Mouse (Mus musculus): ENCODE data around the gene Man2a2. TPM values are rescaled to one million over a fixed set of nuclear protein-coding genes. Genes with fewer than 3 reads are reported as not detected.

The Man2a2 gene
- total and polyA plus RNA-seq, 3 experiments, result 55.7 to 75.8 (median 58.7) TPM

DNA sequence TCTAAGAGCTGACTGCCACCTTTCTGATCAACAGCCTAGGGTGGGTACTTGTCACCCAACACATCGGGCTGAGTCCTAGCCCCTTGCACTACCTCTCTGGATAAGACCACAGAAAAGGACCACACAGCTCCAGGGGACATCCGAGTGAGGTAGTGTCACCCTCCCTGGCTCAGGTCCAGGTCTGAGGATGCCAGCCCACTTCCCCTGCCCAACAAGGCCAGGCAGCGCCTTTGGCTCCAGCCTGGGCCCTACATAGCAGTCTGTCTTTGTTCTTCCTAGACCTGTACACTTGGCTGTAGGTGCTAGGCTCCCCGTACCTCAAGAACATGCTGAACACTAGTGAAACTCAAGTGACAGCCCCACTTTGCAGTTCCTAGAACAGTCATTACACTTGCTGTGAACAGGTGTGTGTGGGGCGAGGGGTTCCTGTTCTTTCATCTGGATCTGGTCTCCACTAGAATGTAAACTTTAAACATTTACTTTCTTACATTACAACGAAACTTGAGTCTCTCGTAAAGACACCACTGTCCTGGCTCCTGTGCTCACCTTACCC lies 43.2 kb upstream of the Man2a2 start:
- Histone ChIP-seq H3K4me1 (ENCODE audit: control insufficient read depth, insufficient read depth, low read length) (peaks cover 6% of the 10 kb centered on the region), H3K79me2 (replicated peaks; ENCODE audit: control insufficient read depth, insufficient read depth, low read length) (no peaks in the 10 kb centered on the region), H3K4me3 (no peak overlapping the region), H3K9ac (ENCODE audit: low read depth, low read length) (no peak overlapping the region), H3K27me3 (ENCODE audit: control insufficient read depth, insufficient read depth, low read length) (no peaks in the 10 kb centered on the region), H3K36me3 (ENCODE audit: control insufficient read depth, insufficient read depth, low read length) (no peaks in the 10 kb centered on the region), H3K27ac (no peak overlapping the region)
- intact Hi-C loops (cut with DNase I), result no loop called here
- no peak for DNase-seq
- WGBS, result 77% methylated on average over 7 of the region's 7 CpGs
- TF ChIP-seq EP300 (IDR thresholded peaks at IDR 0.05; ENCODE audit: insufficient read depth, low read depth, low read length) (no peak), POLR2A (IDR thresholded peaks at IDR 0.05; ENCODE audit: insufficient read depth, low read depth, low read length) (no peak), CTCF (IDR thresholded peaks at IDR 0.05) (no peak)

GRCm38 (mm10) chr7:80413512-80414302 lies 42.5 kb upstream of the Man2a2 start:
- Histone ChIP-seq H3K27me3 (ENCODE audit: control insufficient read depth, insufficient read depth, low read length) (no peaks in the 10 kb centered on the region), H3K36me3 (ENCODE audit: control insufficient read depth, insufficient read depth, low read length) (no peaks in the 10 kb centered on the region), H3K9ac (ENCODE audit: low read depth, low read length) (no peak overlapping the region), H3K79me2 (replicated peaks; ENCODE audit: control insufficient read depth, insufficient read depth, low read length) (no peaks in the 10 kb centered on the region), H3K27ac (no peak overlapping the region), H3K4me1 (ENCODE audit: control insufficient read depth, insufficient read depth, low read length) (peaks cover 6% of the 10 kb centered on the region), H3K4me3 (no peak overlapping the region)
- 77% methylated on average over 9 of the region's 9 CpGs for WGBS
- TF ChIP-seq EP300 (IDR thresholded peaks at IDR 0.05; ENCODE audit: insufficient read depth, low read depth, low read length) (0 out of 2 replicates have a peak, but pooled peaks have one; percentile 5), POLR2A (IDR thresholded peaks at IDR 0.05; ENCODE audit: insufficient read depth, low read depth, low read length) (no peak)
- no peak for DNase-seq
- intact Hi-C loops (cut with DNase I), result no loop called here

DNA sequence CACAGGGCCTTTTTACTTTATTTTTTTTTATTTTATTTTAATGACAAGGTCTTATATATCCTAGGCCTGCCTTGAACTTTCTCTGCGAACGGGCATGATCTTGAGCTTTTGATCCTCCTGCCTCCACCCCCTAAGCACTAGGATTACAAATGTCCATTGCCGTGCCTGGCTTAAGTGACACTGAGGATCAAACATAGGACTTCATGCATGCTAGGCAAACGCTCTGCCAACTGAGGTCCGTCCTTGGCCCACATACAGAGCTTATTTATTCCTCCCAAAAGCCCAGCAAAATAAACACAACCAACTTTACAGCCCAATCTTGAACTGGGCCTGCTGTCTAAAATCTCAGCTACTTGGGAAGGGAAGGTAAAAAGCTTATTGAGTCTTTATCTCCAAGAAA lies 41.6 kb upstream of the Man2a2 start:
- TF ChIP-seq POLR2A (IDR thresholded peaks at IDR 0.05; ENCODE audit: insufficient read depth, low read depth, low read length) (no peak), CTCF (IDR thresholded peaks at IDR 0.05) (no peak), EP300 (IDR thresholded peaks at IDR 0.05; ENCODE audit: insufficient read depth, low read depth, low read length) (no peak)
- Histone ChIP-seq H3K4me1 (ENCODE audit: control insufficient read depth, insufficient read depth, low read length) (peaks cover 6% of the 10 kb centered on the region), H3K4me3 (no peak overlapping the region), H3K36me3 (ENCODE audit: control insufficient read depth, insufficient read depth, low read length) (no peaks in the 10 kb centered on the region), H3K79me2 (replicated peaks; ENCODE audit: control insufficient read depth, insufficient read depth, low read length) (no peaks in the 10 kb centered on the region), H3K9ac (ENCODE audit: low read depth, low read length) (no peak overlapping the region), H3K27me3 (ENCODE audit: control insufficient read depth, insufficient read depth, low read length) (no peaks in the 10 kb centered on the region), H3K27ac (no peak overlapping the region)
- 89% methylated on average over 5 of the region's 5 CpGs for WGBS
- intact Hi-C loops (cut with DNase I), result no loop called here
- no peak for DNase-seq

DNA sequence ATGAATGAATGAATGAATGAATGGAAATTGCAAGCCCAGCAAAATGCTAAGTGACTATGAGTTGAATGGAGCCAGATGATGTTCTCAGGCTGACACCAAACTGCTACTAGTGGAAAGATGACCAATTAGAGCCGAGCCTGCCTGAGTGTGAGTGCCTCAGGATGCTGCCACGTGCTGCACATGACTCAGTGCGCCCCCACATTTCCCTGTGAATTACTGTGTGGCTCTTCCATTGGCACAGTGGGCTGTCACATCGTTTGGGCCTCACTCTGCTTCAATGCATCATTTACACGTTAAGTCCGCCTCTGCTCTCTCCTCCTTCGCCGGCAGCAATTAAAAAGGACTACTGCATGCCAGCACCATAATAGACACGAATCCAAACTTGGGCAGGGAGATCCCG lies 41.1 kb upstream of the Man2a2 start:
- TF ChIP-seq POLR2A (IDR thresholded peaks at IDR 0.05; ENCODE audit: insufficient read depth, low read depth, low read length) (no peak), CTCF (IDR thresholded peaks at IDR 0.05) (no peak)
- no peak for DNase-seq
- WGBS, result 79% methylated on average over 10 of the region's 10 CpGs
- Histone ChIP-seq H3K27ac (no peak overlapping the region), H3K27me3 (ENCODE audit: control insufficient read depth, insufficient read depth, low read length) (no peaks in the 10 kb centered on the region), H3K4me1 (ENCODE audit: control insufficient read depth, insufficient read depth, low read length) (peaks cover 6% of the 10 kb centered on the region), H3K9ac (ENCODE audit: low read depth, low read length) (no peak overlapping the region), H3K36me3 (ENCODE audit: control insufficient read depth, insufficient read depth, low read length) (no peaks in the 10 kb centered on the region), H3K79me2 (replicated peaks; ENCODE audit: control insufficient read depth, insufficient read depth, low read length) (no peaks in the 10 kb centered on the region), H3K4me3 (no peak overlapping the region)
- intact Hi-C loops (cut with DNase I), result no loop called here

DNA sequence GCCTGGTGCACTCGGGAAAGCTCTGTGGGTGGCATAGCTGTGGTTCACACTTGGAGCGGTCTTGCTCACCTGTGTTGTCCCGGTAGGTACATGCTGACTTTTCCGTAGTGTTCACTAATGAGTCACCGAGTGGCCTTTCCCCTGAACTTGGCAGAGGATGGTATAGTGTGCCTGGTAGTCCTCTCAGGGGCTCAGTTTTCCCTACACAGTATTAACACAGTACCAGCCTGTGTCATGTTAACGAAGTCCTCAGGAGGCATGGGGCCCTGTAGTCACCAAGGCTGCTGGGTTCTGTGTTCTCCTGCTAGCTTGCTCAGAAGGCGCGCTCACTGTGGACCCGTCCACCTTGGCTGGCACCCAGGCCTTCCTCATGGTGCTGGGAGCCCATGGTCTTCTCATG lies 39.2 kb upstream of the Man2a2 start:
- no peak overlapping the region for H3K9ac ChIP-seq (ENCODE audit: low read depth, low read length)
- intact Hi-C loops (cut with DNase I), result no loop called here
- peaks cover 6% of the 10 kb centered on the region for H3K4me1 ChIP-seq (ENCODE audit: control insufficient read depth, insufficient read depth, low read length)
- no peak for TF ChIP-seq EP300 (IDR thresholded peaks at IDR 0.05; ENCODE audit: insufficient read depth, low read depth, low read length)
- TF ChIP-seq POLR2A (IDR thresholded peaks at IDR 0.05; ENCODE audit: insufficient read depth, low read depth, low read length), result no peak
- TF ChIP-seq CTCF (IDR thresholded peaks at IDR 0.05), result no peak
- H3K27me3 ChIP-seq (ENCODE audit: control insufficient read depth, insufficient read depth, low read length), result no peaks in the 10 kb centered on the region
- 90% methylated on average over 9 of the region's 9 CpGs for WGBS
- no peak for DNase-seq
- H3K27ac ChIP-seq, result no peak overlapping the region
- H3K4me3 ChIP-seq, result no peak overlapping the region
- no peaks in the 10 kb centered on the region for H3K36me3 ChIP-seq (ENCODE audit: control insufficient read depth, insufficient read depth, low read length)
- H3K79me2 ChIP-seq (replicated peaks; ENCODE audit: control insufficient read depth, insufficient read depth, low read length), result no peaks in the 10 kb centered on the region

- Histone ChIP-seq H3K27ac (no peak overlapping the region), H3K9ac (ENCODE audit: low read depth, low read length) (no peak overlapping the region), H3K4me3 (no peak overlapping the region), H3K27me3 (ENCODE audit: control insufficient read depth, insufficient read depth, low read length) (no peaks in the 10 kb centered on the region), H3K36me3 (ENCODE audit: control insufficient read depth, insufficient read depth, low read length) (no peaks in the 10 kb centered on the region), H3K79me2 (replicated peaks; ENCODE audit: control insufficient read depth, insufficient read depth, low read length) (no peaks in the 10 kb centered on the region), H3K4me1 (ENCODE audit: control insufficient read depth, insufficient read depth, low read length) (peaks cover 8% of the 10 kb centered on the region)
- no peak for DNase-seq
- intact Hi-C loops (cut with DNase I), result no loop called here
- WGBS, result 79% methylated on average over 9 of the region's 9 CpGs
- TF ChIP-seq EP300 (IDR thresholded peaks at IDR 0.05; ENCODE audit: insufficient read depth, low read depth, low read length) (no peak), POLR2A (IDR thresholded peaks at IDR 0.05; ENCODE audit: insufficient read depth, low read depth, low read length) (no peak), CTCF (IDR thresholded peaks at IDR 0.05) (no peak)
Observed at GRCm38 (mm10) chr7:80407712-80408111, 36.5 kb upstream of the Man2a2 start.
